Mouse (Mus musculus): Measurements from ENCODE around the gene March4. TPM values are rescaled to one million over a fixed set of nuclear protein-coding genes. Genes with fewer than 3 reads are reported as not detected.

The March4 gene
- total RNA-seq, 2 experiments from 2014 or later: 0.13 to 0.41 TPM

DNA sequence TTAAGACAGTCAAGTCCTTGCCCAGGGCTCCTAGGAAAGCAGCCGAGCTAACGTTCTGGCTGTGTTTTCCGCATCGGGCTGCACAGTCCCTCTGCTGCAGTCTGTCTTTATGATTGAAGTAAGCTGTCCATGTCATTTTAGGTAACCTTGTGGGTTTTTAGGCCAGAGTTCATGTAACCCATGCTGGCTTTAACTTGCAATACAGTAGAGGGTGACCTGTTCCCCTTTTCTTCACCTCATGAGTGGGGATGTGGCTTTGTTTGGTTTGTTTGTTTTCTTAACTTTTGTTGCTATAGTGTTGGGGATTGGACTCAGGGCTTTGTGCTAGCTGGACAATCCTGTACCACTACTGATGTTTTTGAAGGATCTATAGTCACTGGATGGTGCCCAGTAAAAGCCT is 146.3 kb downstream of the March4 start:
- DNase-seq: no peak

DNA sequence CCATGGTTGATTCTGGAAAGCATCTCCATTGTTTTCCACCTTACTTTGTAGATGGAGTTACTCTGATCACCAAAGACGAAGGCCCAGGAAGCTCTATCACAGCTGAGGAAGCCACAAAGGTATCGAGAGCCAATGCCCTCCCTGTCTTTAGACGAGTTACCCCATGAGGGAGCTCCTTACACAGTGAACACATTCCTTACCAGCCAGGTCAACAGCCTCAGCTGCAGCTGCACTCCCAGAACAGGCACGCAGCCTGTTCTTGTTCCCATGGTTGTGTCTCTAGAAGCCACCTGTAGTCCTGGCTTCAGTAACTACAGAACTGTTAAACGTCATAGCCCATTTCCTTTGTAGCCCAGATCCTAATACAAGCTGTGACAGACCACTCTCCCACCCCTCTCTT is 153.1 kb downstream of the March4 start:
- DNase-seq: no peak

DNA sequence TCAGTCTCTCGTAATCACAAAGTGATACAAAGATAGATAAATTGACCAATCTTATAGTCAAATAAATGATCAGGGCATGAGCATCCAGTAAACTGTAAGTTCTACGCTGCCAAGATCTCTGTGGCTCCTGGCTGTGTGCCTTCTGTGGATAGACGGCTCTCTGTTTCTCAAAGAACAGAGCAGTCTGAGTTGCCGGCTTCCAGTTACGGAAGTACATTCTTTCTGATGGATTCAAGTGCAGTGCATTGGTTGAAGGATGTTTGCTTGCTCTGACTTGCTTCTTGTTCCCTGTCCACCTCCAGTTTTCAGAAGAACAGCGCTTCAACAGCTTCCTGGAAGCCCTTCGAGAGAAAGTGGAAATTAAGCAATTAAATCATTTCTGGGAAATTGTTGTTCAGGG is 153.7 kb downstream of the March4 start:
- DNase-seq: no peak

DNA sequence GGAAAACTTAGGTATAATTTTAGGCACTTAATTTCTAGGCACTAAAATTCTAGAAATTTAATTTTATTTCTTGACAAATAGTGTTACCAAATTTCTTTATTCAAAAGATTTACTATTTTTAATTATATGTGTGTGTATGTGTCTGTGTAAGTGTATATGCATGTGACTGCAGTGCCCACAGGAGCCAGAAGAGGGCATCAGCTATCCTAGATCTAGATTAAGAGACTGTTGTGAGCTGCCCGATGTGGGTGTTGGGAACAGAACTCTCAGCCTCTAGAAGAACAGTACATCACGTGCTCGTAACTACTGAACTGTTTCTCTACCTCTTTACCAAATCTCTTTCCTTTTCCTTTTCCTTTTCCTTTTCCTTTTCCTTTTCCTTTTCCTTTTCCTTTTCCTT is 156.2 kb downstream of the March4 start:
- DNase-seq: no peak

DNA sequence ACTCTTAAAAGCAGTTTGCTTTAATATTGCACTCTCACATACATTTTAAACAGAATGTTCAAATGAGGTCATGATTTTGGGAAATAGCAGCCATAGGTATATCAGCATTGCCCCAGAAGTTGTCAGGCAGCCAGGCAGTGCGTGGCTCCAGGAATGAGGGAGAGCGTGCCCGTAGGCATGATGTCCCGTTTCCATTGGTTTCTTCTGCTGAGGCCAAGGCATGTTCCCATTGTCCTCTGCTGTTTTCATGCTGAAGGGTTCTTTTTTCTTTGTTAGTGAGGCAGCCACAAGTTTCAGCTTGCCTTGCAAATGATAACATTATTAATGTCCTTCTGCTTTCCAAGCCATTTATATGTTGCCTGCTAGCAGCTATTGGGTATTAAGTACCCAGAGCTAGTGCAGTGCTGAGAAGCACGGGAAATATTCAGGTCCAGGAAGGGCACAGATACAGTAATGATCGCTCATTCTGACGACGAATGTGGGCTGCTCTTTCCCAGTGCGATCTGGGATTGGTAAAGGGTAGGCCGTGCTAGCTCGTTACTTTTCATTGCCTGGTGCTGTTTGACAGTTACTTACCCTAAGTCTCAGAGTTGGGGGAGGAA is 156.9 kb downstream of the March4 start:
- no peak for DNase-seq

DNA sequence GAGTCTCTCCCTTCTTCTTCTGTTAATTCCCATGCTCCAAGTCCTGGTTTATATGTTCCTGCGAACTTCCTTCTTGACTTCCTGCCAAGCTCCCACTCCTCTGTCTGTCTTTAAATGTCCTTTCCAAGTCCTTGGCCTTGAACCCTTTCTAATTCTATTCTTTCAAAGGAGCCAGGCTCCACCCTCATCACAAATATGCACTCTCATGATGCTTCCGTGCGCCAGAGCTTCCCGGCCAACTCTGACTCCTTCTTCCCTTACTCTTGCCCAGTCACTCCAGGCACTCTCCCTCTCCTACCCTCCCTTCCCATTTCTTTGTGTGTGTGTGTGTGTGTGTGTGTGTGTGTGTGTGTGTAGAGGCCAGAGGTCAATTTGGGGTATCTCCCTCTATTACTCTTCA is 158.6 kb downstream of the March4 start:
- no peak for DNase-seq

Other genes starting within 250 kb of the March4 start
- gene Xrcc5, start 229.5 kb downstream of the March4 start, total RNA-seq (2021): 10 to 100 TPM; 14.3 to 20.5 TPM
- 10 to 100 TPM; 16.4 to 17.1 TPM for gene Smarcal1, start 46.3 kb upstream of the March4 start, total RNA-seq (2021)
- gene Ankar, start 163.6 kb upstream of the March4 start, total RNA-seq (2021): not detected
- gene Rpl37a, start 174.4 kb upstream of the March4 start, total RNA-seq (2021): 100 to 1,000 TPM; 500 to 526 TPM